Mouse (Mus musculus) neural tube, embryonic 15.5 days (tissue): Measurements from ENCODE around the gene Ghr. TPM values are rescaled to one million over a fixed set of nuclear protein-coding genes. Genes with fewer than 3 reads are reported as not detected.

Source experiments
- ATAC-seq: fragments of 200-750 bp; cut with Nextera tagmentation; 2 replicates; pipeline ENCODE4 v1.8.0; 2017; ENCODE audit warnings: mild to moderate bottlenecking, moderate TSS enrichment, moderate library complexity; ENCODE audit not compliant: low FRiP score
- H3K27ac ChIP-seq: fragments of 300-500 bp; sonication (generic); replicated peaks from 2 replicates; pipeline ENCODE4 v1.5.1; 2015; ENCODE audit warnings: mild to moderate bottlenecking, inconsistent platforms
- H3K27me3 ChIP-seq: fragments of 300-500 bp; sonication (generic); replicated peaks from 2 replicates; pipeline ENCODE4 v1.6.1; 2015; ENCODE audit warnings: inconsistent platforms
- H3K36me3 ChIP-seq: fragments of 300-500 bp; sonication (generic); 2 replicates; pipeline ENCODE4 v1.6.1; 2015; ENCODE audit warnings: inconsistent platforms
- H3K4me1 ChIP-seq: fragments of 300-500 bp; sonication (generic); 2 replicates; pipeline ENCODE4 v1.6.1; 2015; ENCODE audit warnings: inconsistent platforms
- H3K4me2 ChIP-seq: fragments of 300-500 bp; sonication (generic); 2 replicates; pipeline ENCODE4 v1.6.1; 2015; ENCODE audit warnings: inconsistent platforms, mild to moderate bottlenecking, moderate library complexity
- H3K4me3 ChIP-seq: fragments of 300-500 bp; sonication (generic); replicated peaks from 2 replicates; pipeline ENCODE4 v1.5.1; 2015; ENCODE audit warnings: mild to moderate bottlenecking, inconsistent platforms
- H3K9ac ChIP-seq: fragments of 300-500 bp; sonication (generic); replicated peaks from 2 replicates; pipeline ENCODE4 v1.6.1; 2015; ENCODE audit warnings: mild to moderate bottlenecking, inconsistent platforms
- H3K9me3 ChIP-seq: fragments of 300-500 bp; sonication (generic); replicated peaks from 2 replicates; pipeline ENCODE4 v1.6.1; 2016; ENCODE audit warnings: inconsistent platforms
- WGBS: fragments of 180-500 bp; shearing (Covaris S2); methylation state at CpG from one replicate; pipeline ENCODE4 v1.1.7; 2015; ENCODE audit warnings: mixed read lengths; 5-methylcytosine and 5-hydroxymethylcytosine counted together
- polyA plus RNA-seq: library from polyadenylated mRNA; unstranded; fragments of >200 nt; fragmentation: Nextera tagmentation; extraction: Ambion mirVana; gene quantifications from 2 replicates; pipeline ENCODE4 v1.2.1, GENCODE M21; 2015

The Ghr gene
- 10.9 and 20.2 TPM in 2 replicates for polyA plus RNA-seq

DNA sequence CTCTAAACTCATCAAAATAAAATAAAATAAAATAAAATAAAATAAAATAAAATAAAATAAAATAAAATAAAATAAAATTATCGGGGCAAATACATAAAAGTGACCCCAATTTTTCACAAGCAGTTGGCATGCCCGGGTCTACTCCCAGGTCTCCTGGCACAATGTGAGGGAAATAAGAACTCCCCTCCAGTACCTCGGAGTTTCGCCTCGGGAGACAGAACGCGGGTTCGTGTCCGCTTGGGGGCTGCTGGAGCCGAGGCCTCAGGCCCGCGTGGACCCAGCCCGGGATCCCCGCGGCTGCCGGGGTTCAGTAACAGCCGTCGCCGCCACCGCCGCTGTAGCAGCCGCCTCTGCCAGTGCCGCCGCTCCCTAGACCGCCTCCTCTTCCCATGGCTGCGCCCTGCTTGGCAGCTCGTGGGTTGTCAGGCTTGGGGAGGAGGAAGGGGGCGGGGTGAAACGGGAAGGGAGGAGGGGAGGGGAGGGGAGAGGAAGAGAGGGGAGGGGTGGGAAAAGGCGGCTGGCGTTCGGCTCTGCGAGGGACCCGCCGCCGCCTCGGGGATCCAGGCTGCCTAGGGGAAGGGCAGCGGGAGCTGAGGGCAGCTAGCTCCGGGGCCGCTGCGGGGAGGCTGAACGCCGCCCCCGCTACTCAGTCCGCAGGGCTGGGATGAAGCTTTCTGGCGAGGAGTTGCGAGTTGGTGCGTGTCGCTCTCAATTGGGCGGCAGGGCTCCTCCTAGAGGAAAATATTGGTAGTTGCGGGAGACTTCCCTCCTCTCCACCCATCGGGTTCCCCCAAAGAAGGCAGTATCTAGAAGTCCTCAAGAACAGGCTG lies at the start of gene Ghr:
Gene Ghr, minus strand, starts transcription at position 686 of the 830 bp plus-strand sequence.
- H3K9me3 ChIP-seq: no peaks in the 10 kb centered on the region
- peak within 1 kb of the TSS; percentile 93 for H3K27ac ChIP-seq
- peak within 1 kb of the TSS; percentile 79 for H3K4me3 ChIP-seq
- peaks cover 21% of the 10 kb centered on the region for H3K4me1 ChIP-seq
- H3K36me3 ChIP-seq: no peaks in the 10 kb centered on the region
- 0% methylated on average over 49 of the region's 52 CpGs for WGBS
- no peaks in the 10 kb centered on the region for H3K27me3 ChIP-seq
- peak within 1 kb of the TSS; percentile 85 for H3K4me2 ChIP-seq
- peak; percentile 96 for ATAC-seq
- peak within 1 kb of the TSS; percentile 82 for H3K9ac ChIP-seq

DNA sequence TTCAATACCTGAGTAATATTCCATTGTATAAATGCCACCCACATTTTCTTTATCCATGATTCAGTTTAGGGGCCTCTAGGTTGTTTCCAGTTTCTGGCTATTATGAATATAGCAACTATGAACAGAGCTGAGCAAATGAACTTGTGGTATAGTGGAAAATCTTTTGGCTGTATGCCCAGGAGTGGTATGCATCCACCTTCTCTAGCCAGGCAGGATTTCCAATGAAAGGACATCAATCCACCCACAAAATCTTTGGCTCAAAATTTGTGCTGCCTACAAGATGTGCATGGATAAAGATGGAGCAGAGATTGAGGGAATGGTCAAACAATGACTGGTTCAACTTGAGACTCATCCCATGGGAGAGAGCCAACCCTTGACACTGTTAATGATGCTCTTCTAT lies 39.5 kb upstream of the Ghr start:
- no peak for ATAC-seq
- no peaks in the 10 kb centered on the region for H3K4me1 ChIP-seq
- H3K4me2 ChIP-seq: no peak overlapping the region
- H3K4me3 ChIP-seq: no peak overlapping the region
- no peaks in the 10 kb centered on the region for H3K27me3 ChIP-seq
- H3K36me3 ChIP-seq: no peaks in the 10 kb centered on the region
- no peak overlapping the region for H3K9ac ChIP-seq
- H3K27ac ChIP-seq: no peak overlapping the region
- H3K9me3 ChIP-seq: no peaks in the 10 kb centered on the region

DNA sequence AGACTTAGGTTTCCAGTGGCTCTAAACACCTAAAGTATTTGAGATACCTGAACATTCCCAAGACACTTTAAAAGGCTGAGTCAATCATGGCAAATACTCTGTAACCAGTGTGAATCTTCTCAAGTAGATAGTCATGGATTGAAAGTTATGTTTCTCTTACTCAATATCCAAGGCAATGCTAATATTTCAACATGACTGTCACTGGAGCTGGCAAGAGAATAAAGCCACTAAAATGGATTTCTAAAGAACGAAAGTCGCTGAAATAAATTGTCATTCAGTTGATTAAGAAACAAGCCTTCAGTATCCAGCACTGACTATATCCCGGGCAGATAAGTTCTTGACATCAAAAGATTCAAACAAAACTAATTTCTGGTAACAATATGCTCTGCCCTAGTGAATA lies 37.1 kb upstream of the Ghr start:
- Histone ChIP-seq H3K4me2 (no peak overlapping the region), H3K27ac (no peak overlapping the region), H3K9me3 (no peaks in the 10 kb centered on the region), H3K4me3 (no peak overlapping the region), H3K36me3 (no peaks in the 10 kb centered on the region), H3K9ac (no peak overlapping the region), H3K27me3 (no peaks in the 10 kb centered on the region), H3K4me1 (no peaks in the 10 kb centered on the region)
- WGBS: 96% methylated on average over 3 of the region's 3 CpGs
- no peak for ATAC-seq

DNA sequence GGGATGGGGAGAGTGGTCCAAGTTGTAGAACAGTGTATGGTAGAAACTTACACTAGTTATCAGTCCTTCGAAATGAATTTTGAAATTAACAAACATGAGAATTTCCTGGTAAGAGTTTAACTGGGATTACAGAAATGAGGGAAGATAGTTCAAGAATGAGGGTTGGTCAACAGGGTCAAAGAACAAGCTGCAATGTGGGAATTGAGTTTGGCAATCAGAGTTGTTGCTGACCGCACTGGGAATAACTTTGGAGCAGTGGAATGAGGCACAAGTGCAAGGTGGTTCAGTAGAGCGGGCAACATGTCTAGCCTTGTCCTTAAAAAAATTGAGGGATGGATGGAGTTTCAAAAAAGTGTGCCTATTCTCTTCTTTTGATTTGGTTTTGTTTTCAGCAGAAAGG lies 35.0 kb upstream of the Ghr start:
- H3K27me3 ChIP-seq: no peaks in the 10 kb centered on the region

DNA sequence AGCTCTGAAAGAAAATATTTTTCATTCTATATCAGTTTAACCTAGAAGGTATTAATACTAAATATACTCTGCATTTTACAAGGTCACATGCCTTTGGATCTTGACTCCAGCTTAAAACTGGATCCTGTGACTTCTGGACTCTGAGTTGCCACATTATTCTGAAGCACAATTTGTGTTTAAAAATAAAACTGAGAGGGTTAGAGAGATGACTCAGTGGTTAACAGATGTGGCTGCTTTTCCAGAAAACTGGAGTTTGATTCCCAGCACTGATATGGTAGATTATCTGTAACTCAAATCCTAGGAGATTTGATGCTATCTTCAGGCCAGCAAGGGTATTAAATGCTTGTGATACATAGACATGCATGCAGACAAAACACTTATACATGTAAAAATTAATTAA lies 28.7 kb upstream of the Ghr start:
- ATAC-seq: no peak
- Histone ChIP-seq H3K27ac (no peak overlapping the region), H3K4me3 (no peak overlapping the region), H3K36me3 (no peaks in the 10 kb centered on the region), H3K9me3 (no peaks in the 10 kb centered on the region), H3K9ac (no peak overlapping the region), H3K4me1 (no peaks in the 10 kb centered on the region), H3K27me3 (no peaks in the 10 kb centered on the region), H3K4me2 (no peak overlapping the region)

More for the DNA sequence above, 35.0 kb upstream of the Ghr start:
- Histone ChIP-seq H3K27ac (no peak overlapping the region), H3K9ac (no peak overlapping the region), H3K36me3 (no peaks in the 10 kb centered on the region), H3K4me3 (no peak overlapping the region), H3K9me3 (no peaks in the 10 kb centered on the region), H3K4me1 (no peaks in the 10 kb centered on the region), H3K4me2 (no peak overlapping the region)
- WGBS: 95% methylated on average over 3 of the region's 3 CpGs
- ATAC-seq: no peak

- 88% methylated on average over 3 of the region's 3 CpGs for WGBS
- H3K9ac ChIP-seq: no peak overlapping the region
- H3K4me3 ChIP-seq: no peak overlapping the region
- no peak overlapping the region for H3K27ac ChIP-seq
- ATAC-seq: no peak
- no peaks in the 10 kb centered on the region for H3K36me3 ChIP-seq
- H3K4me2 ChIP-seq: no peak overlapping the region
- H3K9me3 ChIP-seq: no peaks in the 10 kb centered on the region
- H3K4me1 ChIP-seq: no peaks in the 10 kb centered on the region
- H3K27me3 ChIP-seq: no peaks in the 10 kb centered on the region
Observed at GRCm38 (mm10) chr15:3607951-3608350, 24.7 kb upstream of the Ghr start.

- H3K4me2 ChIP-seq: no peak overlapping the region
- no peaks in the 10 kb centered on the region for H3K9me3 ChIP-seq
- ATAC-seq: no peak
- WGBS: 95% methylated on average over 2 of the region's 2 CpGs
- no peaks in the 10 kb centered on the region for H3K4me1 ChIP-seq
- H3K27me3 ChIP-seq: no peaks in the 10 kb centered on the region
- no peak overlapping the region for H3K9ac ChIP-seq
- H3K36me3 ChIP-seq: no peaks in the 10 kb centered on the region
- no peak overlapping the region for H3K27ac ChIP-seq
- no peak overlapping the region for H3K4me3 ChIP-seq
Observed at GRCm38 (mm10) chr15:3602098-3602486, 18.8 kb upstream of the Ghr start.

- Histone ChIP-seq H3K9me3 (no peaks in the 10 kb centered on the region), H3K9ac (no peak overlapping the region), H3K27me3 (no peaks in the 10 kb centered on the region), H3K4me3 (no peak overlapping the region), H3K4me2 (no peak overlapping the region), H3K27ac (no peak overlapping the region), H3K4me1 (no peaks in the 10 kb centered on the region), H3K36me3 (no peaks in the 10 kb centered on the region)
- WGBS: 81% methylated on average over 4 of the region's 4 CpGs
- no peak for ATAC-seq
Observed at GRCm38 (mm10) chr15:3601422-3602097, 18.3 kb upstream of the Ghr start.

DNA sequence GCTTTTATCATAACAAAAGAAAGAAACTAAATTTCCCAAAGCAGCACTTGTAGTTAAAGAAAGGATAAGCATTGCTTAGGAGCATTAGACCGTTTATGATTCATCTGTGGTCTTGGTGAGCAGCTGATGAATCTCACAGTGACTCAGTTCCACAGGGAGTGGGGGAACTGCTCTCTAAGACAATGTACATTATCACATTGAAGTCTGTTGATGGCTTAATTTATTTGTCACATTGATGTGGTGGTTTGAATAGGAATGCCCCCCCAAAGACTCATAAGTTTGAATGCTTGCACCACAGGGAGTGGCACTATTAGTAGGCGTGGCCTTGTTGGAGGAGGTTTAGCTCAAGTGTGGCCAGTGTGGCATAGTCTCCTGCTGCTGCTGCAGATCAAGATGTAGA lies 4.6 kb upstream of the Ghr start:
- no peaks in the 10 kb centered on the region for H3K9me3 ChIP-seq
- ATAC-seq: no peak
- no peaks in the 10 kb centered on the region for H3K4me1 ChIP-seq
- no peak overlapping the region for H3K9ac ChIP-seq
- no peak overlapping the region for H3K4me3 ChIP-seq
- no peak overlapping the region for H3K27ac ChIP-seq
- no peaks in the 10 kb centered on the region for H3K36me3 ChIP-seq
- H3K27me3 ChIP-seq: no peaks in the 10 kb centered on the region
- H3K4me2 ChIP-seq: no peak overlapping the region
- 51% methylated on average over 2 of the region's 2 CpGs for WGBS

GRCm38 (mm10) chr15:3584361-3584760 lies 1.1 kb upstream of the Ghr start:
- no peak for ATAC-seq
- no peak overlapping the region for H3K9ac ChIP-seq
- 32% methylated on average over 4 of the region's 4 CpGs for WGBS
- no peak overlapping the region for H3K27ac ChIP-seq
- peaks cover 21% of the 10 kb centered on the region for H3K4me1 ChIP-seq
- H3K27me3 ChIP-seq: no peaks in the 10 kb centered on the region
- H3K9me3 ChIP-seq: no peaks in the 10 kb centered on the region
- no peak overlapping the region for H3K4me2 ChIP-seq
- H3K36me3 ChIP-seq: no peaks in the 10 kb centered on the region
- H3K4me3 ChIP-seq: no peak overlapping the region

DNA sequence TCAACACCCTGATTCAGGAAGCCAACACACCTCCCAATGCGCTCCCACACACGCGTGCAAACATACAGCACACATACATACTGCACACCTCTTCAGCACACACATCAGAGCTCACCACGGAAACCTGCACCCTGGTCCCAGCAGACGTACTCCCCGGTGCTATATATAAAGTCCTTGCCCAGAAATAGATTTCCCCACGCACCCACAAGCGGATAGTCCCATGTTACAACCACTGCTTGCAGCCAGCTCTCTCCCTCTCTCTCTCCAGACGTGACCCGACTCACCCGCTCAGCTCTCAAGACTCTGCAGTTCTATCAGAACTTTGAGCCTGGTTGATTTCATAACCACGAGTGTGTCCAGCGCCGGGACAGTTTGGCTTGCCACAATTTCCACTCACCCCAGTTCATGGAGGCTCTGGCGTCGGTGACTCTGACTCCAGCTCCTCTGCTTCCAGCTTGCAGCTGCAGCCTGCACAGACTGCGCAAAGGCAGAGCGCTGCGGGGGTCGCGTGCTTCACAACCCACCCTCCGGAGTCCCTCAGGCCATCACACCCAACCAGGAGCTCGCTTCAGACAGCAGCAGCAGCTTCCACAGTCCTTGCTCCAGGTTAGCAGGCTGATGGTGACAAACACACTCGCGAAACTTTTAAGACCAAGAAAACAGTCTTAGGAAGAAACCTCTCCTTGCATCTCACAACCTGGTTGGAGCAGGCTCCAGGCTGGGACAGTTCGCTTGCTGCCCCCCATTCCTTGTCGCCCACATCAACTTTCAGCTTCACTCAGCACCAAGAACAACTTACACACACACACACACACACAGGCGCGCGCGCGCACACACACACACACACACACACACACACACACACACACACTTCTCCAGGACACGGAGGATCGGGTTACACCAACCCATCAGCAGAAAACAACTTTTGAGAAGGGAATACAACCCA lies 1.2 kb downstream of the Ghr start:
- 7% methylated on average over 34 of the region's 34 CpGs for WGBS
- Histone ChIP-seq H3K4me1 (peaks cover 21% of the 10 kb centered on the region), H3K9ac (peak overlapping the region; percentile 82), H3K27me3 (no peaks in the 10 kb centered on the region), H3K27ac (peak overlapping the region; percentile 74), H3K36me3 (no peaks in the 10 kb centered on the region), H3K4me3 (peak overlapping the region; percentile 79), H3K9me3 (no peaks in the 10 kb centered on the region), H3K4me2 (peak overlapping the region; percentile 85)
- ATAC-seq: peak; percentile 56
